Mouse (Mus musculus) neural tube, embryonic 13.5 days (tissue): ENCODE results near the gene Ccm2. TPM values are rescaled to one million over a fixed set of nuclear protein-coding genes. Genes with fewer than 3 reads are reported as not detected.
"Not testable (repeated sequence)": the region's sequence is repeated elsewhere in the genome, so short reads cannot be mapped to it uniquely, and the experiment has no call there.

Experiments used
- ATAC-seq: fragments of 200-750 bp; cut with Nextera tagmentation; 2 replicates; pipeline ENCODE4 v1.8.0; 2017; ENCODE audit warnings: low read depth, mild to moderate bottlenecking, moderate TSS enrichment, moderate library complexity
- H3K27ac ChIP-seq: fragments of 300-500 bp; sonication (generic); replicated peaks from 2 replicates; pipeline ENCODE4 v1.5.1; 2015; ENCODE audit warnings: moderate library complexity, mild to moderate bottlenecking, inconsistent platforms
- H3K27me3 ChIP-seq: fragments of 300-500 bp; sonication (generic); 2 replicates; pipeline ENCODE4 v1.6.1; 2015; ENCODE audit warnings: mild to moderate bottlenecking, inconsistent platforms
- H3K36me3 ChIP-seq: fragments of 300-500 bp; sonication (generic); 2 replicates; pipeline ENCODE4 v1.6.1; 2015; ENCODE audit warnings: mild to moderate bottlenecking, inconsistent platforms
- H3K4me1 ChIP-seq: fragments of 300-500 bp; sonication (generic); replicated peaks from 2 replicates; pipeline ENCODE4 v1.6.1; 2015; ENCODE audit warnings: inconsistent platforms
- H3K4me2 ChIP-seq: fragments of 300-500 bp; sonication (generic); 2 replicates; pipeline ENCODE4 v1.6.1; 2015; ENCODE audit warnings: inconsistent platforms, mild to moderate bottlenecking, moderate library complexity
- H3K4me3 ChIP-seq: fragments of 300-500 bp; sonication (generic); 2 replicates; pipeline ENCODE4 v1.5.1; 2015; ENCODE audit warnings: mild to moderate bottlenecking, inconsistent platforms
- H3K9ac ChIP-seq: fragments of 300-500 bp; sonication (generic); 2 replicates; pipeline ENCODE4 v1.6.1; 2015; ENCODE audit warnings: moderate library complexity, mild to moderate bottlenecking, inconsistent platforms
- H3K9me3 ChIP-seq: fragments of 300-500 bp; sonication (generic); 2 replicates; pipeline ENCODE4 v1.6.1; 2016; ENCODE audit warnings: inconsistent platforms
- WGBS: fragments of 180-500 bp; shearing (Covaris S2); methylation state at CpG from one replicate; pipeline ENCODE4 v1.1.7; 2015; 5-methylcytosine and 5-hydroxymethylcytosine counted together
- polyA plus RNA-seq: library from polyadenylated mRNA; unstranded; fragments of >200 nt; fragmentation: Nextera tagmentation; extraction: Ambion mirVana; gene quantifications from 2 replicates; pipeline ENCODE4 v1.2.1, GENCODE M21; 2015

Gene Ccm2
- polyA plus RNA-seq, 1 experiment from 2014 or later, result 95.1 TPM

GRCm38 (mm10) chr11:6523662-6524088, 23.0 kb upstream of the Ccm2 start:
- H3K9me3 ChIP-seq, result no peaks in the 10 kb centered on the region
- H3K4me2 ChIP-seq, result no peak overlapping the region
- 57% methylated on average over 1 of the region's 1 CpGs for WGBS
- no peaks in the 10 kb centered on the region for H3K27me3 ChIP-seq
- no peak overlapping the region for H3K9ac ChIP-seq
- no peak overlapping the region for H3K27ac ChIP-seq
- no peak overlapping the region for H3K4me3 ChIP-seq
- peaks cover 30% of the 10 kb centered on the region for H3K36me3 ChIP-seq
- ATAC-seq, result no peak
- H3K4me1 ChIP-seq, result peaks cover 24% of the 10 kb centered on the region

- H3K9ac ChIP-seq, result no peak overlapping the region
- peaks cover 28% of the 10 kb centered on the region for H3K4me1 ChIP-seq
- H3K27me3 ChIP-seq, result no peaks in the 10 kb centered on the region
- no peaks in the 10 kb centered on the region for H3K9me3 ChIP-seq
- ATAC-seq, result no peak
- H3K27ac ChIP-seq, result no peak overlapping the region
- H3K4me3 ChIP-seq, result no peak overlapping the region
- H3K4me2 ChIP-seq, result no peak overlapping the region
- peaks cover 30% of the 10 kb centered on the region for H3K36me3 ChIP-seq
- WGBS, result 91% methylated on average over 8 of the region's 8 CpGs
Observed at GRCm38 (mm10) chr11:6524165-6524879, 22.4 kb upstream of the Ccm2 start.

GRCm38 (mm10) chr11:6524880-6525238, 21.8 kb upstream of the Ccm2 start:
- no peak overlapping the region for H3K9ac ChIP-seq
- H3K9me3 ChIP-seq, result no peaks in the 10 kb centered on the region
- H3K4me2 ChIP-seq, result no peak overlapping the region
- 93% methylated on average over 4 of the region's 4 CpGs for WGBS
- H3K36me3 ChIP-seq, result peaks cover 30% of the 10 kb centered on the region
- H3K4me3 ChIP-seq, result no peak overlapping the region
- peaks cover 28% of the 10 kb centered on the region for H3K4me1 ChIP-seq
- no peaks in the 10 kb centered on the region for H3K27me3 ChIP-seq
- no peak for ATAC-seq
- no peak overlapping the region for H3K27ac ChIP-seq

- 69% methylated on average over 1 of the region's 1 CpGs for WGBS
- H3K36me3 ChIP-seq, result peaks cover 30% of the 10 kb centered on the region
- ATAC-seq, result no peak
Observed at GRCm38 (mm10) chr11:6525241-6525640, 21.4 kb upstream of the Ccm2 start.

GRCm38 (mm10) chr11:6526526-6527255, 20.0 kb upstream of the Ccm2 start:
- WGBS, result 75% methylated on average over 11 of the region's 16 CpGs
- H3K4me1 ChIP-seq, result peaks cover 28% of the 10 kb centered on the region
- H3K36me3 ChIP-seq, result peaks cover 30% of the 10 kb centered on the region
- peak overlapping the region; percentile 87 for H3K9ac ChIP-seq
- H3K4me2 ChIP-seq, result peak overlapping the region; percentile 94
- not testable (repeated sequence) for H3K27ac ChIP-seq, ATAC-seq, H3K9me3 ChIP-seq, H3K27me3 ChIP-seq
- peak overlapping the region; percentile 63; the same call in 1 of the 2 replicates for H3K4me3 ChIP-seq

More at GRCm38 (mm10) chr11:6525241-6525640, 21.4 kb upstream of the Ccm2 start:
- H3K27me3 ChIP-seq, result no peaks in the 10 kb centered on the region
- no peaks in the 10 kb centered on the region for H3K9me3 ChIP-seq
- H3K9ac ChIP-seq, result no peak overlapping the region
- no peak overlapping the region for H3K4me3 ChIP-seq
- H3K4me1 ChIP-seq, result peaks cover 28% of the 10 kb centered on the region
- no peak overlapping the region for H3K27ac ChIP-seq
- H3K4me2 ChIP-seq, result no peak overlapping the region

- Histone ChIP-seq H3K4me3 (peak overlapping the region; percentile 63), H3K9me3 (no peaks in the 10 kb centered on the region), H3K9ac (peak overlapping the region; percentile 87), H3K36me3 (peaks cover 30% of the 10 kb centered on the region), H3K27me3 (no peaks in the 10 kb centered on the region), H3K27ac (peak overlapping the region; percentile 80), H3K4me1 (peaks cover 28% of the 10 kb centered on the region), H3K4me2 (peak overlapping the region; percentile 94)
- 20% methylated on average over 10 of the region's 10 CpGs for WGBS
- peak; percentile 24 for ATAC-seq
Observed at GRCm38 (mm10) chr11:6527256-6528185, 19.2 kb upstream of the Ccm2 start.

GRCm38 (mm10) chr11:6528186-6529006, 18.3 kb upstream of the Ccm2 start:
- peak overlapping the region; percentile 87 for H3K9ac ChIP-seq
- peaks cover 30% of the 10 kb centered on the region for H3K36me3 ChIP-seq

GRCm38 (mm10) chr11:6529961-6530360, 16.7 kb upstream of the Ccm2 start:
- ATAC-seq, result no peak
- 88% methylated on average over 8 of the region's 8 CpGs for WGBS
- H3K4me1 ChIP-seq, result peaks cover 28% of the 10 kb centered on the region

More at GRCm38 (mm10) chr11:6528186-6529006, 18.3 kb upstream of the Ccm2 start:
- H3K9me3 ChIP-seq, result no peaks in the 10 kb centered on the region
- peak overlapping the region; percentile 80 for H3K27ac ChIP-seq
- ATAC-seq, result peak; percentile 96
- H3K4me1 ChIP-seq, result peaks cover 28% of the 10 kb centered on the region
- under 1% methylated on average over 51 of the region's 51 CpGs for WGBS
- H3K4me3 ChIP-seq, result peak overlapping the region; percentile 63
- H3K4me2 ChIP-seq, result peak overlapping the region; percentile 94
- H3K27me3 ChIP-seq, result no peaks in the 10 kb centered on the region

GRCm38 (mm10) chr11:6530746-6531145, 15.9 kb upstream of the Ccm2 start:
- H3K9ac ChIP-seq, result no peak overlapping the region
- H3K27me3 ChIP-seq, result no peaks in the 10 kb centered on the region
- H3K4me1 ChIP-seq, result peaks cover 24% of the 10 kb centered on the region
- no peak overlapping the region for H3K27ac ChIP-seq
- H3K4me3 ChIP-seq, result no peak overlapping the region
- 90% methylated on average over 3 of the region's 3 CpGs for WGBS
- ATAC-seq, result no peak
- H3K4me2 ChIP-seq, result no peak overlapping the region
- H3K9me3 ChIP-seq, result no peaks in the 10 kb centered on the region
- H3K36me3 ChIP-seq, result peaks cover 10% of the 10 kb centered on the region

More at GRCm38 (mm10) chr11:6529961-6530360, 16.7 kb upstream of the Ccm2 start:
- H3K27ac ChIP-seq, result no peak overlapping the region
- H3K9me3 ChIP-seq, result no peaks in the 10 kb centered on the region
- H3K36me3 ChIP-seq, result peaks cover 18% of the 10 kb centered on the region
- no peak overlapping the region for H3K9ac ChIP-seq
- no peak overlapping the region for H3K4me3 ChIP-seq
- no peaks in the 10 kb centered on the region for H3K27me3 ChIP-seq
- no peak overlapping the region for H3K4me2 ChIP-seq

GRCm38 (mm10) chr11:6544683-6545082, 2.0 kb upstream of the Ccm2 start:
- WGBS, result 90% methylated on average over 3 of the region's 3 CpGs
- peaks cover 20% of the 10 kb centered on the region for H3K4me1 ChIP-seq
- H3K36me3 ChIP-seq, result no peaks in the 10 kb centered on the region

More at GRCm38 (mm10) chr11:6544683-6545082, 2.0 kb upstream of the Ccm2 start:
- no peak overlapping the region for H3K4me2 ChIP-seq
- H3K27ac ChIP-seq, result no peak overlapping the region
- H3K4me3 ChIP-seq, result no peak overlapping the region
- H3K9ac ChIP-seq, result no peak overlapping the region
- no peak for ATAC-seq
- no peaks in the 10 kb centered on the region for H3K9me3 ChIP-seq
- no peaks in the 10 kb centered on the region for H3K27me3 ChIP-seq
